Mouse (Mus musculus) embryonic facial prominence, embryonic 15.5 days (tissue): ENCODE data around the gene Ifngr2. TPM values are rescaled to one million over a fixed set of nuclear protein-coding genes. Genes with fewer than 3 reads are reported as not detected.

Source experiments
- ATAC-seq: fragments of 200-750 bp; cut with Nextera tagmentation; 2 replicates; pipeline ENCODE4 v1.8.0; 2017; ENCODE audit warnings: low read depth, moderate TSS enrichment; ENCODE audit not compliant: insufficient number of reproducible peaks, low FRiP score, low TSS enrichment
- H3K27ac ChIP-seq: fragments of 300-500 bp; sonication (generic); replicated peaks from 2 replicates; pipeline ENCODE4 v1.5.1; 2015; ENCODE audit warnings: mild to moderate bottlenecking, inconsistent platforms
- H3K27me3 ChIP-seq: fragments of 300-500 bp; sonication (generic); 2 replicates; pipeline ENCODE4 v1.6.1; 2015; ENCODE audit warnings: inconsistent platforms
- H3K36me3 ChIP-seq: fragments of 300-500 bp; sonication (generic); 2 replicates; pipeline ENCODE4 v1.6.1; 2015; ENCODE audit warnings: mild to moderate bottlenecking, inconsistent platforms
- H3K4me1 ChIP-seq: fragments of 300-500 bp; sonication (generic); 2 replicates; pipeline ENCODE4 v1.6.1; 2015; ENCODE audit warnings: inconsistent platforms
- H3K4me2 ChIP-seq: fragments of 300-500 bp; sonication (generic); replicated peaks from 2 replicates; pipeline ENCODE4 v1.6.1; 2015; ENCODE audit warnings: mild to moderate bottlenecking, inconsistent platforms
- H3K4me3 ChIP-seq: fragments of 300-500 bp; sonication (generic); replicated peaks from 2 replicates; pipeline ENCODE4 v1.5.1; 2015; ENCODE audit warnings: mild to moderate bottlenecking, inconsistent platforms
- H3K9ac ChIP-seq: fragments of 300-500 bp; sonication (generic); 2 replicates; pipeline ENCODE4 v1.6.1; 2015; ENCODE audit warnings: inconsistent platforms
- H3K9me3 ChIP-seq: fragments of 300-500 bp; sonication (generic); replicated peaks from 2 replicates; pipeline ENCODE4 v1.6.1; 2016; ENCODE audit warnings: inconsistent platforms
- WGBS: fragments of 180-500 bp; shearing (Covaris S2); methylation state at CpG from one replicate; pipeline ENCODE4 v1.1.7; 2015; 5-methylcytosine and 5-hydroxymethylcytosine counted together
- polyA plus RNA-seq: library from polyadenylated mRNA; unstranded; fragments of >200 nt; fragmentation: Nextera tagmentation; extraction: Ambion mirVana; gene quantifications from 2 replicates; pipeline ENCODE4 v1.2.1, GENCODE M21; 2015

Ifngr2 gene
- polyA plus RNA-seq, result 58.8 and 63.2 TPM in 2 replicates

DNA sequence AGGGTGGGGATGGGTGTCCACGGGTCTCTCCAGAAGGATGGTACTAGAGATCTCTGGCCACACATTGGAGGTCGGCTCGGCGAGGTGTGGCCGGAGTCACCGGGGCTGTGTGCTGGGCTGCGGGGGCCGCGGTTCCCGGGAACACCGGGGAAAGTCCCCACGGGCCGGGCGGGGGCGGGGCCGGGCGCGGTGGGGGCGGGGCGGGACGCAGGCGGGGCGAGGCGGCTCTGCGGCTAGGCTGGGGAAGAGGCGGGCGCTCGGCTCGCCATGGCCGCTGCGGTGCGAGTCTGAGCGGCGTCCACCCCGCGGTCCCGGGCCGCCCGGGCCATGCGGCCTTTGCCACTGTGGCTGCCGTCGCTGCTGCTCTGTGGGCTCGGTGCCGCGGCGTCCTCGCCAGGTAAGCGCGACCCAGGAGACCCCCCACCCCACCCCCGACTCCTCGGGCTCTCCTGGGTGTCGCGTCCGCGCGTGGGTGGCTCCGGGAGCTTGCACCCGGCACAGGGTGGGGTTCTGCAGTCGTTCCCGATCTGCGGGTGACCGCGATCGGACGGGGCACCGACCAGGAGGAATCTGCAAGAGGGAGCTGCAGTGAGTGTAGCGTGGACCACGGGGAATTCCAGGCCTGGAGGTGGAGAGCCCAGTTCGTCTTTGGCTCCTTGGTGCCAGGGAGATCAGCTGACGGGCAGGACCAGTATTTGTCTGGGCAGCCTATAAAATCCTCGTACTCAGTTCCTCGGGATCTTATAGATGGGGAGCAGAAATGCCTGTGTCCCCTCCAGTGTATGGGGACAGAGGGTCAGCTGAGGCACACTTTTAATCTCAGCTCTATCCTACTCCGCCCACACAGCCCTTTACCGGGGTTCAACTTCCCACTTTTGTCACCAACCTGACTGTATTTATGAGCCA lies at the start of gene Ifngr2:
Ifngr2 (plus strand) TSS at position 237 of the 906 bp plus-strand sequence.
- H3K36me3 ChIP-seq, result no peaks in the 10 kb centered on the region
- peak within 1 kb of the TSS; percentile 83 for H3K9ac ChIP-seq
- no peaks in the 10 kb centered on the region for H3K9me3 ChIP-seq
- H3K4me3 ChIP-seq, result peak within 1 kb of the TSS; percentile 94
- H3K27ac ChIP-seq, result peak within 1 kb of the TSS; percentile 83
- H3K27me3 ChIP-seq, result no peaks in the 10 kb centered on the region
- peaks cover 35% of the 10 kb centered on the region for H3K4me1 ChIP-seq
- peak within 1 kb of the TSS; percentile 60 for H3K4me2 ChIP-seq
- peak; percentile 87 for ATAC-seq
- WGBS, result under 1% methylated on average over 47 of the region's 74 CpGs

DNA sequence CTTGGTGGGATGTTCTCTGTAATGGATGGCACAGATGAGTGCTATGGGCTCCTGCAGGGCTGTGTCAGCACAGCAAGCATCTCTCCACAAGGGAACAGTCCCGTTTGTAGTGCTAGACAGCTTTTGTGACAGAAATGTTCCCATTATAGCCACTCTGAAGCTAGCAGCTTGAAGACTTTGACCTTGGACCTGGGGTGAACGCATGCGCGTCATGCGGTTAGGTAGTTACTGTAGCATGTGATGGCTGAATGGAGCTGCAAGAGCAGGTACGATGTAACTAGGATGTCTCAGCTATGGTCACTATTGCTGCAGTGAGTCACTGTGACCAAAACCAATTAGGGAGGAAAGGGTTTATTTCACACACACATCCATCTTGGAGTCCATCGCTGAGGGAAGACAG lies 48.8 kb upstream of the Ifngr2 start:
- ATAC-seq, result no peak
- Histone ChIP-seq H3K9ac (no peak overlapping the region), H3K9me3 (no peaks in the 10 kb centered on the region)

DNA sequence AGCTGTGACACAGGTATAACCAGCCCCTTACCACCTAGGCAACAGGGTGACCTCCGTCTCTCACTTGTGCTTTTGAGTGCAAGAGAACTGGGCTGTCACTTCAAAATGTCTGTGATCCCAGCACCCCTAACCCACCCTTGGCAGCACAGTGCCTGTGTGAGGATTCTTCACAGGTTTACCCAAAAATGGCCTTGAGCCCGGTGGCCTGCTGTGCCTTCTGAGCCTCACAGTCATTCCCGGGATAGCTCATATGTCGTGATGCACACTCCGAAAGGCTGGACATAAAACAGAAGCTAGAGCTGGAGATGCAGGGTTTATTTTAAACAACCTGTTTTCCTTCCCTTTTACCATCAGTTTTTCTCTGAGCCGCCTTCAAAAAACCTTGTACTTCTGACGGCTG lies 42.2 kb upstream of the Ifngr2 start:
- Histone ChIP-seq H3K9ac (no peak overlapping the region), H3K4me1 (no peaks in the 10 kb centered on the region), H3K4me3 (no peak overlapping the region), H3K36me3 (peaks cover 73% of the 10 kb centered on the region), H3K27me3 (no peaks in the 10 kb centered on the region), H3K27ac (no peak overlapping the region), H3K4me2 (no peak overlapping the region), H3K9me3 (no peaks in the 10 kb centered on the region)
- WGBS, result 94% methylated on average over 7 of the region's 7 CpGs
- no peak for ATAC-seq

More for the DNA sequence above, 48.8 kb upstream of the Ifngr2 start:
- H3K27ac ChIP-seq, result no peak overlapping the region
- peaks cover 86% of the 10 kb centered on the region for H3K36me3 ChIP-seq
- no peaks in the 10 kb centered on the region for H3K4me1 ChIP-seq
- no peak overlapping the region for H3K4me2 ChIP-seq
- 91% methylated on average over 7 of the region's 7 CpGs for WGBS
- H3K4me3 ChIP-seq, result no peak overlapping the region
- H3K27me3 ChIP-seq, result no peaks in the 10 kb centered on the region

DNA sequence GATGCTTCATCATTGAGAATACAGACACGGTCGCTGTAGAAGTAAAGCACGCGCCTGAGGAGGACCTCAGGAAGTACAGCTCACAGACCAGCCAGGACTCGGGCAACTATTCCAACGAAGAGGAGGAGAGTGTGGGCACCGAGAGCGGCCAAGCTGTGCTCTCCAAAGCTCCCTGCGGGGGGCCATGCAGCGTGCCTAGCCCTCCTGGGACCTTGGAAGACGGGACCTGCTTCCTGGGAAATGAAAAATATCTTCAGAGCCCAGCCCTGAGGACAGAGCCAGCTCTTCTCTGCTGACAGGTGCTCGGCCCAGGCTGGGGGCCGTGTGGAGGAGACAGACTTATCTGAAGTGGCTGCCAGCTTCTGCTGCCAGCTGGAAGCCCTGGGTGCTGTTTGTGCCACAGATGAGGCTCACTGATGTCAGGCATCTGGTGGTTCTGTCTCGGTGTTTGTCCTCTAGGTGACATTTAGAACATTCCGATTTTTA lies 41.7 kb upstream of the Ifngr2 start:
- WGBS, result 91% methylated on average over 15 of the region's 15 CpGs
- H3K9ac ChIP-seq, result no peak overlapping the region
- no peak for ATAC-seq
- no peak overlapping the region for H3K4me3 ChIP-seq
- no peak overlapping the region for H3K4me2 ChIP-seq
- H3K4me1 ChIP-seq, result no peaks in the 10 kb centered on the region
- H3K36me3 ChIP-seq, result peaks cover 69% of the 10 kb centered on the region
- no peak overlapping the region for H3K27ac ChIP-seq
- no peaks in the 10 kb centered on the region for H3K9me3 ChIP-seq
- H3K27me3 ChIP-seq, result no peaks in the 10 kb centered on the region

DNA sequence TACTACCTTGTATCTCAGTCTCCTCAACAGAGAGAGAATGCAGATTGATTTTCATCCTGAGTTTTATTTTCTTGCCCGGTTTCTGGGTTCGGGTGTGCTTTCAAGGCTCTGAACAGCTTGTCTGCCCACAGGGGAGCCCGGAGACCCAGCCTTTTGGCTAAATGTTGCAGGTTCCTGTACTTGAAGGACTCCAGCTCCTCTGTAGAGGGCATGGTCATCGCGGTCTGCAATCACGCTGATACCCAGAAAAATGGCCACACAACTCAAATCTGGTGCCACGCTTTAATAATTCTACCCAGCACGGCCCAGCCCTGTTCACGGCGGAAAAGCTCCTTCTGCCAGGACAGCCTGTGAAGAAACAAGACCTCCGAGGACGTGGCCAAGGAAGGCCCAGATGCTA lies 40.5 kb upstream of the Ifngr2 start:
- Histone ChIP-seq H3K9ac (no peak overlapping the region), H3K27ac (no peak overlapping the region), H3K36me3 (peaks cover 56% of the 10 kb centered on the region), H3K4me1 (no peaks in the 10 kb centered on the region), H3K4me2 (no peak overlapping the region), H3K27me3 (no peaks in the 10 kb centered on the region), H3K4me3 (no peak overlapping the region), H3K9me3 (no peaks in the 10 kb centered on the region)
- ATAC-seq, result no peak
- WGBS, result 93% methylated on average over 12 of the region's 12 CpGs

DNA sequence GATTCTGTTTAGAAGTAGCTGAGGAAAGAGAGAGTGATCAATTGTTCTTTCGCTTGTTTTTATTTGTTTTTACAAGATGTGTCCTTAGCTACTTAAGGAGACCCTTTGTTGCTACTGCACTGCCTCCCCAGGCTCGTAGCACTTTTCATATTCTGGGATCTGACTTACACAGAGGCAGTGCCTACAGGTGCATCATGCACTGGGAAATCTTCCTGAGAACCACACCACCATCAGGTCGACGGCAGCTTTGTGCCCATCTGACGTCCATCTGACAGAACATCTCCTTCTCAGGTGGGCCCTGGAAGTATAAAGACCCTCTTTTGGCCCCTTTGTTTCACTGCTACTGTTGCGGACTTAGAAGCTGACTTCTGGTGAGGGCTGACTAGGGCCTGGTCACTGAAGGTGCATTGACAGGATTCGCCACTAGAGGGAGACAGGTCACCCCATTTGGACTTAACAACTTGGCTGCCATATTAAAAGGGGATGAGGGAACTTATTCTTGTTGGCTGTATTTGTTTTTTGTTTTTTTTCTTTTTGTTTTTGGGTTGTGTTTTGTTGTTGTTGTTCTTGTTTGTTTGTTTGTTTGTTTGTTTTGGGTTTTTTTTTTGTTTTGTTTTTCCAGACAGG lies 34.6 kb upstream of the Ifngr2 start:
- H3K4me1 ChIP-seq, result no peaks in the 10 kb centered on the region
- no peak overlapping the region for H3K9ac ChIP-seq
- H3K4me3 ChIP-seq, result no peak overlapping the region
- peaks cover 5% of the 10 kb centered on the region; the same call in 1 of the 2 replicates for H3K36me3 ChIP-seq
- ATAC-seq, result no peak
- no peaks in the 10 kb centered on the region for H3K27me3 ChIP-seq
- WGBS, result 32% methylated on average over 7 of the region's 7 CpGs
- no peak overlapping the region for H3K27ac ChIP-seq
- no peak overlapping the region for H3K4me2 ChIP-seq
- no peaks in the 10 kb centered on the region for H3K9me3 ChIP-seq

DNA sequence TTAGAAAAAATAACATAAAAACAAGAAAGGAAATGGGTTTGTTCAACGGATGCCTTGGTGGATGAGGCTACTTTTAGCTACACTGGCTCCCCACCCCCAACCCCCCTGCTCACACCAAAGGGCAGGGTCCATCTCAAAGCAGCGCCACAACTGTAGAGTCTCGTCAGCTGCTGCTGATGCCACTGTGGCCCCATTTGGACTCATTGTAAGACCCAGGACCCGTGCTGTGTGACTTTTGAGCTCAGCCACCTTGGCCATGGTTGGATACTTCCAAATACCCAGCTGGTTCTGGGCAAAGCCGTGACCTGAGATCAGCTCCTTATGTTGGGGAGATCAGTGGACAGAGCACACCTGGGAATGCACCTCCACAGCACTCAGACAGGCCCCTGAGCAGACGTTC lies 33.8 kb upstream of the Ifngr2 start:
- Histone ChIP-seq H3K4me2 (no peak overlapping the region), H3K9me3 (no peaks in the 10 kb centered on the region), H3K9ac (no peak overlapping the region), H3K27me3 (no peaks in the 10 kb centered on the region), H3K4me1 (no peaks in the 10 kb centered on the region), H3K36me3 (no peaks in the 10 kb centered on the region), H3K4me3 (no peak overlapping the region), H3K27ac (no peak overlapping the region)
- WGBS, result 82% methylated on average over 6 of the region's 6 CpGs
- ATAC-seq, result no peak

DNA sequence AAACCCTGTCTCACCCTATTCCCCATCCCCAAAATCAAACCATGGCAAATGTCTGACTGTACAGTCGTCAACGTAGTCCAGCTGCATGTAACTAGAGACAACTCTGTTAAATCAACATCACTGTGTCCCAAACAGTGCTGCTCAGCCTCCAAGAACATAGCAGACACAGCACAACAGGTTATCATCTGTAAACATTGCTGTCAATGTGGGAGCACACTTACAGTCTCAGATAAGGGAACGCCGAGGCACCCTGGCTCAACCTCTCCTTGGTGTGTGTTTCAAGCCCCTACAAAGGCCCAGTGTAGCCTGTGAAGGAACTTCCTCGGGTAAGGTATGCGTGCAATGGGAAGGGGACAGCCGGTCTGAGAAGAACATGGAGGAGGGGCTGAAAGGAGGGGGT lies 29.9 kb upstream of the Ifngr2 start:
- H3K27ac ChIP-seq, result no peak overlapping the region
- ATAC-seq, result no peak
- H3K4me3 ChIP-seq, result no peak overlapping the region
- H3K36me3 ChIP-seq, result no peaks in the 10 kb centered on the region
- H3K4me2 ChIP-seq, result no peak overlapping the region
- no peaks in the 10 kb centered on the region for H3K9me3 ChIP-seq
- H3K4me1 ChIP-seq, result no peaks in the 10 kb centered on the region
- H3K9ac ChIP-seq, result no peak overlapping the region
- WGBS, result 68% methylated on average over 7 of the region's 7 CpGs
- H3K27me3 ChIP-seq, result no peaks in the 10 kb centered on the region

DNA sequence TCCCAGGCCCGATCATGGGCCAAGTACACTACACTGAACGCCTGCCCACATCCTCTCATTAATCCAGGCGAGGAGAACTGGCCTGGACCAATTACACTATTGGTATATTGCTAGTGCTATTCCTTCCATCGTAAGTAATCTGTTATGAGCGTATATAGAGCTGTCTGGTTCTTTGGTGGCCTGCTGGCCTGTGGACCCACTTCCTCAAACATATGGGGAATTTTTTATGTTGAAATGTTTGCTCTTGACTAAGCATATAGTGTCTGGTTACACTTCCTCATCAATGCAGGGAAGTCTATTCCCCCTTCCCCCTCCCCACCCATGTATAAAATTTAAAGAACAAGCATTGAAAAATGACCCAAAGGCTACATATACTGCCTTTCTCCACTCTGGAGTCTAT lies 24.8 kb upstream of the Ifngr2 start:
- Histone ChIP-seq H3K9me3 (no peaks in the 10 kb centered on the region), H3K9ac (no peak overlapping the region), H3K27me3 (no peaks in the 10 kb centered on the region), H3K4me3 (no peak overlapping the region), H3K4me2 (no peak overlapping the region), H3K36me3 (no peaks in the 10 kb centered on the region), H3K27ac (no peak overlapping the region), H3K4me1 (no peaks in the 10 kb centered on the region)
- 68% methylated on average over 5 of the region's 5 CpGs for WGBS
- ATAC-seq, result no peak; the same call in 1 of the 2 replicates

DNA sequence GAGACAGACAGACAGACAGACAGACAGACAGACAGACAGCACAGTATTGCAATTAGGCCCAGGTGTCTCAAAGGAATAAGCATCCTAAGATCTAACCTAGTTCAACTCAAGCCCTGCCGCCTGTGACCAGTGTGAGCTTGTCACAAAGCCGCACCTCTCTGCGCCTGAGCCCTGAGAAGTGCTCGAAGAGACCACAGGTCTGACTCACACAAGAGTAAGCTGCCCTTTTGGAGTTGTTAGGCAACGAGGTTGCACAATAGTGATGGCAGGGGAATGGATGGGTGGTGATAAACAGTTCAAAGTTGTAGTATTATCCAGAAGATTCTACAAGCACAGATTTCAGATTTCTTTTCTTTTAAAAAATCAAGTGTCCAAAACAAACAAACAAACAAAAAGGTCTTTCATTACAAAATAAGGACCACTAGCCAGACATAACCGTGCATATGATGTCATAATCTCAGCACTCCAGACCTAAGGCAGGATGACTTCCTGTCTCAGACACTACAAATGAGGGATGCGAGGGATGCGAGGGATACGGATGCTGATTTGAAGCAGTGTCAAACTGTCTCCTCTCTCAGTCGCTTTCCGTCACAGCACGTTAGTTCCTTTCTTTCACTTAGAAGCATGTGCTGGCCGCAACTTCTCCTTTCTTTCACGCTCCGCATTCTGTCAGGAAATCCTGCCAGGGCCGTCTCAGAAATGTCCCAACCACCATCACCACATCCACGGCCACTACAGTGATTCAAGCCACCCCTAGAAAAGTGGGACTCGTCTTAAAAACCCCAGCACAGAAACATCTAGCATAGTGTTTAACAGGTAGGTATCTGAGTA lies 24.2 kb upstream of the Ifngr2 start:
- no peaks in the 10 kb centered on the region for H3K27me3 ChIP-seq
- no peak overlapping the region for H3K9ac ChIP-seq
- 64% methylated on average over 18 of the region's 18 CpGs for WGBS
- H3K4me3 ChIP-seq, result no peak overlapping the region
- no peak overlapping the region for H3K4me2 ChIP-seq
- H3K27ac ChIP-seq, result no peak overlapping the region
- ATAC-seq, result no peak
- H3K36me3 ChIP-seq, result no peaks in the 10 kb centered on the region
- no peaks in the 10 kb centered on the region for H3K9me3 ChIP-seq
- H3K4me1 ChIP-seq, result no peaks in the 10 kb centered on the region

DNA sequence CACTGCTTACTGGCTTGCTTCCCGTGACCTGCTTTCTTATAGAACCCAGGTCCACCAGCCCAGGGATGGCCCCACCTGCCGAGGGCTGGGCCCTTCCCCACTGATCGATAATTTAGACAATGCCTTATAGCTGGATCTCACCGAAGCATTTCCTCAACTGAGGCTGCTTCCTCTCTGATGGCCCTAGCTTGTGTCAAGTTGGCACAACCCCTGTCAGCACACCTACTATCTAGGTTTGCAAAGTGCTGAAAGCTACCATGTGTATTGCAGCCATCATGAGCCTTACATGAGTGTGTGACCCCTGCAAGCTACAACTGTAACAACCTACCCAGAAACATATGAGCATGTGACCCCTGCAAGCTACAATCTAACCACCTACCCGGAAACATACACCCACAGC lies 22.7 kb upstream of the Ifngr2 start:
- H3K27ac ChIP-seq, result no peak overlapping the region

More for the DNA sequence above, 22.7 kb upstream of the Ifngr2 start:
- no peak for ATAC-seq
- no peaks in the 10 kb centered on the region for H3K27me3 ChIP-seq
- no peaks in the 10 kb centered on the region for H3K4me1 ChIP-seq
- WGBS, result 85% methylated on average over 5 of the region's 5 CpGs
- H3K4me3 ChIP-seq, result no peak overlapping the region
- no peak overlapping the region for H3K9ac ChIP-seq
- H3K9me3 ChIP-seq, result no peaks in the 10 kb centered on the region
- no peaks in the 10 kb centered on the region for H3K36me3 ChIP-seq
- no peak overlapping the region for H3K4me2 ChIP-seq
